Mouse (Mus musculus): ENCODE measurements around the gene Gm13889. TPM values are rescaled to one million over a fixed set of nuclear protein-coding genes. Genes with fewer than 3 reads are reported as not detected.

Gene Gm13889
- polyA plus RNA-seq, 1 experiment from 2014 or later: 2.2 TPM

DNA sequence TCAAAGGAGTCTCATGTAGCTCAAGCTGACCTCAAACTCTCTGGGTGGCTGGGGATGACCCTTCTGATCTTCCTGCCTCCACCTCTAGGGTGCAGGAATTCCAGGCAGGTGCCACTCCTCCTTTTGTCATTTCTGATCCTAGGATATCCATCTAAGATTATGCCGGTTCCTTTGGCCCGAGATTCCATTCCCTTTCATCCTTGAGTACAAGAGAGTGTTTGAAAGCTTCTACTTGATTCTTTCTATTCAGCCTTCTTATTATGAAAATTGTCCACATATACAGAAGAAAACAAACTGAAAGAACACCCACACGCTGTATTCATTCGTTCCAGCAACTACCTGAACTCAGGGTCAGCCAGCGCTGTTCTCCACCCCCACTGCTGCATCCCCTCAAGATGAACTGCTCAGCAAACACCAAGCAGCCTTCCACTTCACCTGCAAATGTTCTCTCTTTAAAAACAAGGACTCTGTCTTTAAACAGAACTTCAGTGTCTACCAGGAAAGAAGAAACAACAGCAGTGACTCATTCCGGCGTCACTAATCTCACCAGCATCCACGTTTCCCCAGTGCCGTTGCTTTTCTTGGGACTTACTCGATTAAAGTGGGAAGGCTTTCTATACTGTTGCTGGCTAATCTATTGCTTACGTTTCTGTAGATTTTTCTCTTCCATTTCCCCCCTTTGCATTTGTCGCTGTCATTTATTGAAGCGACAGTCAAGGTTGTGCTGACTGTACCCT, 29.1 kb downstream of the Gm13889 start:
- Histone ChIP-seq H3K27me3 (no peaks in the 10 kb centered on the region), H3K36me3 (no peaks in the 10 kb centered on the region), H3K27ac (no peak overlapping the region), H3K4me2 (no peak overlapping the region), H3K9ac (no peak overlapping the region), H3K9me3 (replicated peaks) (no peaks in the 10 kb centered on the region), H3K4me3 (replicated peaks) (no peak overlapping the region), H3K4me1 (replicated peaks) (no peaks in the 10 kb centered on the region)
- WGBS (ENCODE audit: insufficient replicate concordance): 64% methylated on average over 13 of the region's 13 CpGs
- no peak for DNase-seq
- ATAC-seq (ENCODE audit: low read depth): no peak

- no peaks in the 10 kb centered on the region for H3K9me3 ChIP-seq (replicated peaks)
- WGBS (ENCODE audit: insufficient replicate concordance): 85% methylated on average over 8 of the region's 8 CpGs
- H3K27me3 ChIP-seq: no peaks in the 10 kb centered on the region
- no peak overlapping the region for H3K4me3 ChIP-seq (replicated peaks)
- no peak overlapping the region for H3K4me2 ChIP-seq
- no peak overlapping the region for H3K9ac ChIP-seq
- no peaks in the 10 kb centered on the region for H3K36me3 ChIP-seq
- no peak overlapping the region for H3K27ac ChIP-seq
- DNase-seq: no peak
- no peaks in the 10 kb centered on the region for H3K4me1 ChIP-seq (replicated peaks)
- no peak for ATAC-seq (ENCODE audit: low read depth)
Measured at GRCm38 (mm10) chr2:93926141-93926540, 30.9 kb downstream of the Gm13889 start.

GRCm38 (mm10) chr2:93919093-93919492, 37.9 kb downstream of the Gm13889 start:
- Histone ChIP-seq H3K9me3 (replicated peaks) (no peaks in the 10 kb centered on the region), H3K36me3 (no peaks in the 10 kb centered on the region), H3K4me1 (replicated peaks) (no peaks in the 10 kb centered on the region), H3K4me2 (no peak overlapping the region), H3K9ac (no peak overlapping the region), H3K27me3 (no peaks in the 10 kb centered on the region), H3K4me3 (replicated peaks) (no peak overlapping the region), H3K27ac (no peak overlapping the region)
- WGBS (ENCODE audit: insufficient replicate concordance): 66% methylated on average over 3 of the region's 3 CpGs
- DNase-seq: no peak
- no peak for ATAC-seq (ENCODE audit: low read depth)

DNA sequence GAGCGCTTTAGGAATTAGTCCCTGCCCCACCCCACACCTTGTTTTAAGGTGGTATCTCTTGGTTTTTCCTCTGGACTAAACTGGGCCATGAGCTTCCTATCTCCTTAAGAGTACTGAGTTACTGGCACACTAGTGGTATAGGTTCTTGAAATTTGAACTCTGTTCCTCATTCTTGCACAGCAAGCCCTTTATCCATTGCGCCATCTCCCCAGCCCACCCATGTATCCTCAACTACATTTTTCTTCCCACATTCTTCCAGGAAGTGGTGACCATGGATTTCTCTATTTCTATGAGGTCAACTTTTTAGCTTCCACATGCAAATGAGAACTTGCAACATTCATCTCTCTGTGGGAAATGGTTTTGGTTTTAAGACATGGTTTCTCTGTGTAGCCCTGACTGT, 43.4 kb downstream of the Gm13889 start:
- H3K27me3 ChIP-seq: no peaks in the 10 kb centered on the region
- H3K4me2 ChIP-seq: no peak overlapping the region
- H3K9ac ChIP-seq: no peak overlapping the region
- 55% methylated on average over 2 of the region's 2 CpGs for WGBS (ENCODE audit: insufficient replicate concordance)
- no peak overlapping the region for H3K27ac ChIP-seq
- ATAC-seq (ENCODE audit: low read depth): no peak
- no peaks in the 10 kb centered on the region for H3K36me3 ChIP-seq
- H3K4me3 ChIP-seq (replicated peaks): no peak overlapping the region
- DNase-seq: no peak
- no peaks in the 10 kb centered on the region for H3K4me1 ChIP-seq (replicated peaks)
- no peaks in the 10 kb centered on the region for H3K9me3 ChIP-seq (replicated peaks)

DNA sequence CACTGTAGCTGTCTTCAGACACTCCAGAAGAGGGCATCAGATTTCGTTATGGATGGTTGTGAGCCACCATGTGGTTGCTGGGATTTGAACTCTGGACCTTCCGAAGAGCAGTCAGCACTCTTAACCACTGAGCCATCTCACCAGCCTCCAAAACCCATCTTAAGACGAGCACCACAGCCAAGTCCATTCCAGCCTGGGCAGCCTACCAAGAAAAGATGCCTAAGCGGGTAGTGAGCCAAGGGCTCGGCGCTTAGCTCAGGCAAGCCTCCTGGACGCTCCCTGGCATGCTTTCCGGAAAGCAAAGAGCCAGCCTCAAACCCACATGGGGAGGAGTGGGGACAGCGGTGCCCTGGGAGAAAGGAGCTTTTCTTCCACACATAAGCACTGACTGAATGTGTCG, 45.1 kb downstream of the Gm13889 start:
- H3K4me2 ChIP-seq: no peak overlapping the region
- H3K4me1 ChIP-seq (replicated peaks): no peaks in the 10 kb centered on the region
- WGBS (ENCODE audit: insufficient replicate concordance): 67% methylated on average over 10 of the region's 10 CpGs
- DNase-seq: no peak
- no peaks in the 10 kb centered on the region for H3K27me3 ChIP-seq
- no peaks in the 10 kb centered on the region for H3K9me3 ChIP-seq (replicated peaks)
- no peak overlapping the region for H3K27ac ChIP-seq
- no peaks in the 10 kb centered on the region for H3K36me3 ChIP-seq
- no peak overlapping the region for H3K4me3 ChIP-seq (replicated peaks)
- H3K9ac ChIP-seq: no peak overlapping the region
- ATAC-seq (ENCODE audit: low read depth): no peak

GRCm38 (mm10) chr2:93909716-93910115, 47.3 kb downstream of the Gm13889 start:
- H3K27ac ChIP-seq: no peak overlapping the region
- no peak overlapping the region for H3K4me2 ChIP-seq
- WGBS (ENCODE audit: insufficient replicate concordance): 56% methylated on average over 5 of the region's 5 CpGs
- DNase-seq (no peak), ATAC-seq (ENCODE audit: low read depth) (no peak)
- H3K4me3 ChIP-seq (replicated peaks): no peak overlapping the region
- no peaks in the 10 kb centered on the region for H3K4me1 ChIP-seq (replicated peaks)
- no peaks in the 10 kb centered on the region for H3K36me3 ChIP-seq
- H3K9ac ChIP-seq: no peak overlapping the region
- H3K9me3 ChIP-seq (replicated peaks): no peaks in the 10 kb centered on the region
- no peaks in the 10 kb centered on the region for H3K27me3 ChIP-seq

- no peak for DNase-seq
- Histone ChIP-seq H3K4me3 (replicated peaks) (no peak overlapping the region), H3K36me3 (no peaks in the 10 kb centered on the region), H3K4me2 (no peak overlapping the region), H3K27ac (no peak overlapping the region), H3K9ac (no peak overlapping the region), H3K27me3 (no peaks in the 10 kb centered on the region), H3K4me1 (replicated peaks) (no peaks in the 10 kb centered on the region), H3K9me3 (replicated peaks) (no peaks in the 10 kb centered on the region)
- 49% methylated on average over 9 of the region's 9 CpGs for WGBS (ENCODE audit: insufficient replicate concordance)
- no peak for ATAC-seq (ENCODE audit: low read depth)
Measured at GRCm38 (mm10) chr2:93907519-93908294, 49.3 kb downstream of the Gm13889 start.

- Histone ChIP-seq H3K9me3 (replicated peaks) (no peaks in the 10 kb centered on the region), H3K9ac (no peak overlapping the region), H3K4me3 (replicated peaks) (no peak overlapping the region), H3K27ac (no peak overlapping the region), H3K4me2 (no peak overlapping the region), H3K4me1 (replicated peaks) (no peaks in the 10 kb centered on the region), H3K36me3 (no peaks in the 10 kb centered on the region), H3K27me3 (no peaks in the 10 kb centered on the region)
- 34% methylated on average over 4 of the region's 4 CpGs for WGBS (ENCODE audit: insufficient replicate concordance)
- ATAC-seq (ENCODE audit: low read depth): no peak
- no peak for DNase-seq
Measured at GRCm38 (mm10) chr2:93906316-93906715, 50.7 kb downstream of the Gm13889 start.

Other genes starting within 250 kb of the Gm13889 start
- 29.6 and 35.0 TPM in 2 replicates for gene Ext2, start 134.6 kb downstream of the Gm13889 start, polyA plus RNA-seq (2015; fragmentation: Nextera tagmentation; extraction: Ambion mirVana)
- gene Accs, start 107.3 kb downstream of the Gm13889 start, polyA plus RNA-seq (2015; fragmentation: Nextera tagmentation; extraction: Ambion mirVana): 0.97 and 1.6 TPM in 2 replicates
- gene Accsl, start 88.0 kb downstream of the Gm13889 start, polyA plus RNA-seq (2015; fragmentation: Nextera tagmentation; extraction: Ambion mirVana): 0.21 TPM in 1 of 2 replicates, not detected in the other
- not detected in 2 replicates for gene Gm27027, start 39.2 kb upstream of the Gm13889 start, polyA plus RNA-seq (2015; fragmentation: Nextera tagmentation; extraction: Ambion mirVana)
- 34.6 and 37.2 TPM in 2 replicates for gene Alkbh3, start 53.6 kb upstream of the Gm13889 start, polyA plus RNA-seq (2015; fragmentation: Nextera tagmentation; extraction: Ambion mirVana)
- 69.2 and 75.1 TPM in 2 replicates for gene Hsd17b12, start 200.8 kb upstream of the Gm13889 start, polyA plus RNA-seq (2015; fragmentation: Nextera tagmentation; extraction: Ambion mirVana)